10 mouse cellular contexts compared by ENCODE assay signal in the genomic region with DNA sequence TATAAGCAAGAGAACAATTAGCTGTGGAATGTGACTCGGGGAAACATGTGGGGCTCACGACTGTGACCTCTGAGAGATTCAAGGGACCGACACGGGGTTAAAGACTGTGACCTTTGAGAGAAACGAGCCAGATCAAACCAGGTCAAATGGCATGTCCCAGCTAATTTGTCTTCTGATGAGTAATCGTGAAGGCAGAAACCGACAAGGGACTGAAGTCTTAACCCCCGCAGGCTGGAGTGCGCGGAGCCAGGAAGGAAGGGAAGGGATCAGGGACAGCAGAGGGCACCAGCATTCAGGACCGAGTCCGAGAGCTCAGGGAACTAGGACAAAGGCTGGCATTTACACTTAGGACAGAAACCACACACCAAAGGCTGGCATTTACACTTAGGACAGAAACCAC. TPM values are rescaled to one million over a fixed set of nuclear protein-coding genes. Genes with fewer than 3 reads are reported as not detected.
A peak's percentile ranks its signal among the peaks of the same experiment; 100 is the strongest.
DNase-seq lines count a peak whose midpoint lies in the region; ATAC-seq and TF ChIP-seq lines count a peak whose summit lies in the region.
"Had no signal": no experiment of that assay in that cellular context is flagged by ENCODE, and none has a peak within 500 bp of the region (broad histone marks: within the 10 kb centered on the region; RNA-seq: fewer than 3 reads in every experiment).

No protein-coding gene starts in this region.

- H3K9me3 ChIP-seq in intestine, postnatal 0 days (ENCODE audit: control insufficient read depth) = no peaks in the 10 kb centered on the region
- no peaks in the 10 kb centered on the region for H3K9me3 ChIP-seq in intestine, embryonic 16.5 days (ENCODE audit: control insufficient read depth, low read length)
- no peaks in the 10 kb centered on the region for H3K9me3 ChIP-seq in hindbrain, embryonic 11.5 days (ENCODE audit: control insufficient read depth, low read length)
- H3K9me3 ChIP-seq in neural tube, embryonic 11.5 days (ENCODE audit: control insufficient read depth, low read length) = no peaks in the 10 kb centered on the region

- H3K4me3 ChIP-seq in intestine, postnatal 0 days (ENCODE audit: low read depth, low read length) = no peak overlapping the region
- no peak overlapping the region for H3K4me3 ChIP-seq in intestine, embryonic 16.5 days (ENCODE audit: low read length)
- H3K4me3 ChIP-seq in hindbrain, embryonic 11.5 days (ENCODE audit: low read depth, low read length) = no peak overlapping the region
- H3K4me3 ChIP-seq in neural tube, embryonic 11.5 days (ENCODE audit: low read depth, low read length) = no peak overlapping the region

- 36% methylated on average over 12 of the region's 12 CpGs for WGBS in intestine, postnatal 0 days
- 19% methylated on average over 12 of the region's 12 CpGs for WGBS in intestine, embryonic 16.5 days
- WGBS in hindbrain, embryonic 11.5 days = 4% methylated on average over 12 of the region's 12 CpGs
- 2% methylated on average over 12 of the region's 12 CpGs for WGBS in neural tube, embryonic 11.5 days

- peak; percentile 26 for TF ChIP-seq CTCF in intestine, postnatal 0 days (IDR thresholded peaks at IDR 0.05; ENCODE audit: low read depth)

- ATAC-seq in intestine, postnatal 0 days = no peak
- ATAC-seq in intestine, embryonic 16.5 days = no peak
- ATAC-seq in hindbrain, embryonic 11.5 days (ENCODE audit: low FRiP score) = peak; percentile 47; the same call in 1 of the 2 replicates
- no peak for ATAC-seq in neural tube, embryonic 11.5 days (ENCODE audit: insufficient read depth, low FRiP score, low TSS enrichment)
- ATAC-seq in inflammation-experienced regulatory T-cells, adult 6 months = no peak

- no peaks in the 10 kb centered on the region for H3K27me3 ChIP-seq in intestine, postnatal 0 days (replicated peaks; ENCODE audit: control insufficient read depth, insufficient read depth, low read length)
- no peaks in the 10 kb centered on the region for H3K27me3 ChIP-seq in intestine, embryonic 16.5 days (replicated peaks; ENCODE audit: control insufficient read depth, insufficient read depth, low read length)
- no peaks in the 10 kb centered on the region; the same call in 1 of the 2 replicates for H3K27me3 ChIP-seq in hindbrain, embryonic 11.5 days (ENCODE audit: control insufficient read depth, insufficient read depth, low read length)
- no peaks in the 10 kb centered on the region for H3K27me3 ChIP-seq in neural tube, embryonic 11.5 days (ENCODE audit: control insufficient read depth, insufficient read depth, low read length)
- H3K27me3 ChIP-seq: CH12.LX had no signal

- H3K36me3 ChIP-seq in intestine, postnatal 0 days (ENCODE audit: control insufficient read depth, insufficient read depth) = peaks cover 34% of the 10 kb centered on the region; the same call in 1 of the 2 replicates
- 0 out of 2 replicates have a peak, but pooled peaks cover 3% of the 10 kb centered on the region for H3K36me3 ChIP-seq in intestine, embryonic 16.5 days (ENCODE audit: control insufficient read depth, insufficient read depth, low read length)
- H3K36me3 ChIP-seq in hindbrain, embryonic 11.5 days (ENCODE audit: control insufficient read depth, insufficient read depth, low read length) = no peaks in the 10 kb centered on the region
- H3K36me3 ChIP-seq in neural tube, embryonic 11.5 days (ENCODE audit: control insufficient read depth, insufficient read depth, low read length) = no peaks in the 10 kb centered on the region

- no peak overlapping the region for H3K27ac ChIP-seq in intestine, postnatal 0 days (ENCODE audit: low read depth, low read length)
- no peak overlapping the region for H3K27ac ChIP-seq in intestine, embryonic 16.5 days (ENCODE audit: low read length)
- H3K27ac ChIP-seq in hindbrain, embryonic 11.5 days (ENCODE audit: low read depth, low read length) = no peak overlapping the region; the same call in 1 of the 2 replicates
- no peak overlapping the region for H3K27ac ChIP-seq in neural tube, embryonic 11.5 days (ENCODE audit: low read depth, low read length)

- H3K4me2 ChIP-seq in intestine, postnatal 0 days (replicated peaks; ENCODE audit: low read depth) = no peak overlapping the region
- no peak overlapping the region for H3K4me2 ChIP-seq in intestine, embryonic 16.5 days (ENCODE audit: low read depth, low read length)
- no peak overlapping the region for H3K4me2 ChIP-seq in hindbrain, embryonic 11.5 days (replicated peaks; ENCODE audit: low read depth, low read length)
- no peak overlapping the region for H3K4me2 ChIP-seq in neural tube, embryonic 11.5 days (ENCODE audit: low read depth)

- H3K4me1 ChIP-seq in intestine, postnatal 0 days (replicated peaks; ENCODE audit: control insufficient read depth, insufficient read depth, low read length) = no peaks in the 10 kb centered on the region
- H3K4me1 ChIP-seq in intestine, embryonic 16.5 days (ENCODE audit: control insufficient read depth, insufficient read depth, low read length) = no peaks in the 10 kb centered on the region
- no peaks in the 10 kb centered on the region; the same call in 1 of the 2 replicates for H3K4me1 ChIP-seq in hindbrain, embryonic 11.5 days (replicated peaks; ENCODE audit: control insufficient read depth, insufficient read depth, low read length)
- peaks cover 10% of the 10 kb centered on the region; the same call in 1 of the 2 replicates for H3K4me1 ChIP-seq in neural tube, embryonic 11.5 days (ENCODE audit: control insufficient read depth, insufficient read depth, low read length)

- H3K9ac ChIP-seq in intestine, postnatal 0 days (ENCODE audit: low read depth, low read length) = no peak overlapping the region
- H3K9ac ChIP-seq in intestine, embryonic 16.5 days (ENCODE audit: low read depth, low read length) = no peak overlapping the region
- H3K9ac ChIP-seq in hindbrain, embryonic 11.5 days (ENCODE audit: low read depth, low read length) = peak overlapping the region; percentile 29; the same call in 1 of the 2 replicates
- peak overlapping the region; percentile 3; the same call in 1 of the 2 replicates for H3K9ac ChIP-seq in neural tube, embryonic 11.5 days (ENCODE audit: low read length)

- peak; percentile 58 for DNase-seq in adrenal gland, adult 2 months
- DNase-seq in hindbrain, embryonic 11.5 days (ENCODE audit: low spot score) = peak; percentile 44
- peak; percentile 47 for DNase-seq in neural tube, embryonic 11.5 days (ENCODE audit: low spot score)
- no peak for DNase-seq in testis, postnatal 10 days (ENCODE audit: low spot score)
- DNase-seq in right cerebral cortex, postnatal 4 days = no peak
- DNase-seq: lung, adult 2 months had no signal

RNA-seq across cellular contexts. Expression of a gene that starts 29.4 kb away (rescaled TPM):
- polyA plus RNA-seq in intestine, postnatal 0 days (2015; fragmentation: Nextera tagmentation; extraction: Ambion mirVana) = 85.9 TPM in 2 replicates
- 111 and 114 TPM in 2 replicates for polyA plus RNA-seq in intestine, embryonic 16.5 days (2015; fragmentation: Nextera tagmentation; extraction: Ambion mirVana)
- 10 to 100 TPM; 80.5 to 83.4 TPM for total RNA-seq in adrenal gland, adult 2 months (2021)
- polyA plus RNA-seq in adrenal gland, adult 2 months (2012; rRNA removed) = 10.6 and 12.3 TPM in 2 replicates
- 51.5 and 53.5 TPM in 2 replicates for polyA plus RNA-seq in hindbrain, embryonic 11.5 days (2014; fragmentation: Nextera tagmentation; extraction: Ambion mirVana)
- 43.8 and 48.8 TPM in 2 replicates for polyA plus RNA-seq in neural tube, embryonic 11.5 days (2014; fragmentation: Nextera tagmentation; extraction: Ambion mirVana)
- polyA plus RNA-seq in inflammation-experienced regulatory T-cells, adult 6 months (2017; shearing (Covaris generic)) = 10 to 100 TPM; 25.7 to 49.9 (median 41.5) TPM

RNA-seq across cellular contexts. Expression of a gene that starts 45.9 kb away (rescaled TPM):
- 15.3 and 16.9 TPM in 2 replicates for polyA plus RNA-seq in intestine, postnatal 0 days (2015; fragmentation: Nextera tagmentation; extraction: Ambion mirVana)
- 34.3 and 35.9 TPM in 2 replicates for polyA plus RNA-seq in intestine, embryonic 16.5 days (2015; fragmentation: Nextera tagmentation; extraction: Ambion mirVana)
- 10 to 100 TPM; 32.7 to 39.2 TPM for total RNA-seq in adrenal gland, adult 2 months (2021)
- 18.1 and 22.6 TPM in 2 replicates for polyA plus RNA-seq in adrenal gland, adult 2 months (2012; rRNA removed)
- polyA plus RNA-seq in hindbrain, embryonic 11.5 days (2014; fragmentation: Nextera tagmentation; extraction: Ambion mirVana) = 36.6 and 38.4 TPM in 2 replicates
- polyA plus RNA-seq in neural tube, embryonic 11.5 days (2014; fragmentation: Nextera tagmentation; extraction: Ambion mirVana) = 36.7 and 38.7 TPM in 2 replicates
- polyA plus RNA-seq in inflammation-experienced regulatory T-cells, adult 6 months (2017; shearing (Covaris generic)) = 10 to 100 TPM; 31.7 to 58.8 (median 40.1) TPM

RNA-seq across cellular contexts. Expression of a gene that starts 47.2 kb away (rescaled TPM):
- polyA plus RNA-seq in intestine, postnatal 0 days (2015; fragmentation: Nextera tagmentation; extraction: Ambion mirVana) = 23.0 and 23.3 TPM in 2 replicates
- 29.0 and 32.0 TPM in 2 replicates for polyA plus RNA-seq in intestine, embryonic 16.5 days (2015; fragmentation: Nextera tagmentation; extraction: Ambion mirVana)
- 10 to 100 TPM; 21.8 to 23.5 TPM for total RNA-seq in adrenal gland, adult 2 months (2021)
- polyA plus RNA-seq in adrenal gland, adult 2 months (2012; rRNA removed) = 23.1 TPM in 2 replicates
- 50.0 and 50.1 TPM in 2 replicates for polyA plus RNA-seq in hindbrain, embryonic 11.5 days (2014; fragmentation: Nextera tagmentation; extraction: Ambion mirVana)
- 55.1 and 56.4 TPM in 2 replicates for polyA plus RNA-seq in neural tube, embryonic 11.5 days (2014; fragmentation: Nextera tagmentation; extraction: Ambion mirVana)
- polyA plus RNA-seq in inflammation-experienced regulatory T-cells, adult 6 months (2017; shearing (Covaris generic)) = 10 to 100 TPM; 27.4 to 36.6 (median 33.7) TPM

RNA-seq across cellular contexts. Expression of a gene that starts 55.0 kb away (rescaled TPM):
- polyA plus RNA-seq in intestine, postnatal 0 days (2015; fragmentation: Nextera tagmentation; extraction: Ambion mirVana) = 12.4 and 13.8 TPM in 2 replicates
- polyA plus RNA-seq in intestine, embryonic 16.5 days (2015; fragmentation: Nextera tagmentation; extraction: Ambion mirVana) = 24.2 and 28.2 TPM in 2 replicates
- total RNA-seq in adrenal gland, adult 2 months (2021) = 10 to 100 TPM in 1 of 2 experiments, 1 to 10 TPM in 1; 9.5 to 14.7 TPM
- polyA plus RNA-seq in adrenal gland, adult 2 months (2012; rRNA removed) = 4.0 and 5.1 TPM in 2 replicates
- polyA plus RNA-seq in hindbrain, embryonic 11.5 days (2014; fragmentation: Nextera tagmentation; extraction: Ambion mirVana) = 25.4 and 27.7 TPM in 2 replicates
- polyA plus RNA-seq in neural tube, embryonic 11.5 days (2014; fragmentation: Nextera tagmentation; extraction: Ambion mirVana) = 25.7 and 28.5 TPM in 2 replicates
- 10 to 100 TPM; 21.7 to 32.7 (median 28.9) TPM for polyA plus RNA-seq in inflammation-experienced regulatory T-cells, adult 6 months (2017; shearing (Covaris generic))

Comparison
In these comparisons a context has a peak if more than half of its experiments do, and no peak if none do; other contexts are left out.
1. H3K9ac ChIP-seq: peak in hindbrain, embryonic 11.5 days (single experiment) and neural tube, embryonic 11.5 days (single experiment); none in intestine, postnatal 0 days (single experiment) and intestine, embryonic 16.5 days (single experiment).
2. DNase-seq: peak in adrenal gland, adult 2 months (single experiment), hindbrain, embryonic 11.5 days (single experiment) and neural tube, embryonic 11.5 days (single experiment); none in testis, postnatal 10 days (single experiment) and right cerebral cortex, postnatal 4 days (single experiment).